Mouse (Mus musculus): ENCODE data around the gene Gpr1.

DNA sequence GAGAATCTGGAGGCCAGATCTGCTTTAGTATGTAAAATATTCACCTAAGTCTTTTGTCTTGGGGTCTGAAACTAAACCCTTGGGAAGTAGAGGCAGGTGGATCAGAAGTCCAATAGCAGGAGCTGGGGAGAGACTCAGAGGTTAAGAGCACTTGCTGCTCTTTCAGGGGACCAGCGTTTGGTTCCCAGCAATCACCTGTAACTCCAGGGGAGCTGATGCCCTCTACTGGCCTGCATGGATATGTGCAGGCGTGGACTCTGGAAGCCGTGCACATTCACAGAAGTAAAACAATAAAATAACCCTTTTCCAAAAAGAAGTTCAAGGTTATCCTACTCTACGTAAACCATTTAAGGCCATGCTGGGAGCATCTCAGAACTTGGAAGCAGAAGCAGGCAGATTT, 4.9 kb upstream of the Gpr1 start:
- no peak for TF ChIP-seq POLR2A (IDR thresholded peaks at IDR 0.05; ENCODE audit: low read depth, low read length)
- no peak for TF ChIP-seq CTCF (IDR thresholded peaks at IDR 0.05; ENCODE audit: borderline replicate concordance, insufficient read depth, low read length)

All from embryonic fibroblast, embryonic 13.5 days (primary cell).